Mouse (Mus musculus): ENCODE measurements at regions not wholly inside any gene's neighbourhood (a gene's known extent, or its start where the extent isn't known, plus 50 kb on each side); places are given as distances from the start of the nearest gene placed in this dataset.

DNA sequence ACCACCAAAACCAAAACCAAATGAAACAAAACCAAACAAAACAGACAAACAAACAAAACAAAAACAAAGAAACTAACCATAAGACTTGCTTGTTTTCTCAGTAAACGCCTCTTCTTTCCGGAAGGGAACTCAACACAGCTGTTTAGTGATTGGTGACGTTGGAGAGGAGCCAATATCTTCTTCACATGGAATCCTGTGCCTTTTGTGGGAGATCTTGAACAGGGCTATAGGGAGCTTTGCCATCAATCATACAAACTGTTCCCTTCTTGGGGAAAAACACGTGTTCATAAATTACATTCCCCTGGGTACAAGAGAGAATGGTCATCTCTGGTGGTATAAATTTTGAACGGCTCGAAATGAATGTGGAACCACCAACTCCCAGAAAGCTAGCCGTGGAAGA lies 1426.7 kb downstream of the Slc22a22 start:
- ATAC-seq (replicated peaks; ENCODE audit: low FRiP score, poor library complexity, severe bottlenecking), result no peak

DNA sequence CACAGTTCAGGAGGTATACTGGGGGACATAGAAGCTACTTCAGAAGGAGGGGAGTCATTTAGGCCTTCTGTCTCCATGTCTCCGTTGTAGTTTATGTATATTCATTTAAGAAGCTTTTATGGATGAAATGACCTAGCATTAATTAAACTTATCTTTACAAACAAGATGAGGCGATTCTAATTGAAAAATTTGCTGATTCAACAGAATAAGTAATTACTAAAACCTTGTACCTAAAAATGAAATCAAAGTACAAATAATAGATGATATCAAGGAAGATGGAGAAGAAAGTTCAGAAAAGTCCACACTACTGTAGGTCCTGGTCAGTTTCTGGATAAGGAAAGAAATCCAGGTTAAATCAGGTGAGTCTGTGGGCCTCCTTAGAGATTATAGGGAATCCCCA lies 1429.6 kb downstream of the Slc22a22 start:
- ATAC-seq (replicated peaks; ENCODE audit: low FRiP score, poor library complexity, severe bottlenecking), result no peak

DNA sequence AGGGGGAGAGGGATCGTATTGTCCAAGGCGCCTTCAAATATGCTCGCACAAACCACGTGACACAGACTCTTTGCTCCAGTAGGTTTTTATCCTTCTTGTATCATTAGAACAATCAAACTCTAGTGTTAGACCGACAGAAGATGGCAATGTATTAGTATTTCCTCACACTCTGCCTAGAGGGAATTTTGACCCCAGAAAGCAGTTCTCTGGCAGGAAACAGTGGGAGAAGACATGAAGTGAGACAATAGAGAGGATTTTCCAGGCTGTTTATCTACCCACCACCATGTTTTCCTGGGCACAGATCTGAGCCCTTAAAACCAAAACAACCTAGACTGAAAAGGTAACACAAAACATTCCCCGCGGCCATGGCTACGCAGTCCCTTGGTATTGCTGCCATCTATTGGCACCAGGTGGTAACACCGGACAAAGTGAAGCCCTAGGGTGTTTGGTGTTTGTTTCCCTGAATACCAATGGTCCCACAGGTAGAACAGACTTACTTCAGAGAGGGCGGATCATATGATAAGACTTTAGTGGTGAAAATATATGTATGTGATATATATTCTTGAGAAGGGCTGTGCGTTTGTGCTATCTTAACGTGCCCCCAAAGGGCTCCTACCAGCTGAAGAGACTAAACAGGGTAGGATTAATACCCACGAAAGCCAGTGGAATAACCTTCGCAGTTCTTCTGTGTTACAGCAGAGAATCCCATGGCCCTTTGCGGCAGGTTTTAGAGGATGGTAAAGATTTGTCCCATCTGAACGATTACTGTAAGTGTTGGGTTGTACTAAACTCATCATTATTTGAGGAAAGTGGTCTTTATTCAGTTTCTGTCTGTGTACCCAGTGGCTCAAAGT lies 1430.5 kb downstream of the Slc22a22 start:
- ATAC-seq (replicated peaks; ENCODE audit: low FRiP score, poor library complexity, severe bottlenecking), result no peak

- no peak for ATAC-seq (replicated peaks; ENCODE audit: low FRiP score, poor library complexity, severe bottlenecking)
Observed at GRCm38 (mm10) chr15:56045510-56046245, 1431.7 kb downstream of the Slc22a22 start.

DNA sequence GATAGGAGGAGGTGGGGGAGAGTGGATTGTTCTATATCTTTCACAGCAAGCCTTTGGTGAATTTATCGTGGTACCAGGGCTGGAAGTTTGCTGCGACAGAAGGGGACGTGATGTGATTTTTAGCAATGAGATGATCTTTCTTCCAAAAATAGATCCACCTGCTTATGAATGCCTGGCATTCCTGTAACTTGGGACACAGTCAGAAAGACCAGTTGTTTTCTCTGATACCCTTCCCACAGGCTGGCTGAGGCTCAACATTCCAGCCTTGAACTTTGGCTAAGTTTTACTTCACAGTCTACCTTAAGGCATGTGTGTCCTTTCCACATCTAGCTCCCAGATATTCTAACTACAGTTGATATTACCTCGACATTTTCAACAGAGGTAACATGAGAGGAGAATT lies 1434.1 kb downstream of the Slc22a22 start:
- ATAC-seq (replicated peaks; ENCODE audit: low FRiP score, poor library complexity, severe bottlenecking), result no peak

GRCm38 (mm10) chr15:56042449-56042848 lies 1435.0 kb downstream of the Slc22a22 start:
- no peak for ATAC-seq (replicated peaks; ENCODE audit: low FRiP score, poor library complexity, severe bottlenecking)

- no peak for ATAC-seq (replicated peaks; ENCODE audit: low FRiP score, poor library complexity, severe bottlenecking)
Observed at GRCm38 (mm10) chr15:56030007-56030406, 1447.4 kb downstream of the Slc22a22 start.

- no peak for ATAC-seq (replicated peaks; ENCODE audit: low FRiP score, poor library complexity, severe bottlenecking)
Observed at GRCm38 (mm10) chr15:56027197-56027818, 1450.1 kb downstream of the Slc22a22 start.

GRCm38 (mm10) chr15:56024705-56025104 lies 1452.7 kb downstream of the Slc22a22 start:
- no peak for ATAC-seq (replicated peaks; ENCODE audit: low FRiP score, poor library complexity, severe bottlenecking)

GRCm38 (mm10) chr15:56023862-56024484 lies 1453.5 kb downstream of the Slc22a22 start:
- ATAC-seq (replicated peaks; ENCODE audit: low FRiP score, poor library complexity, severe bottlenecking), result no peak

- ATAC-seq (replicated peaks; ENCODE audit: low FRiP score, poor library complexity, severe bottlenecking), result no peak
Observed at GRCm38 (mm10) chr15:56022315-56022714, 1455.1 kb downstream of the Slc22a22 start.

GRCm38 (mm10) chr15:56018141-56018540 lies 1459.3 kb downstream of the Slc22a22 start:
- no peak for ATAC-seq (replicated peaks; ENCODE audit: low FRiP score, poor library complexity, severe bottlenecking)

DNA sequence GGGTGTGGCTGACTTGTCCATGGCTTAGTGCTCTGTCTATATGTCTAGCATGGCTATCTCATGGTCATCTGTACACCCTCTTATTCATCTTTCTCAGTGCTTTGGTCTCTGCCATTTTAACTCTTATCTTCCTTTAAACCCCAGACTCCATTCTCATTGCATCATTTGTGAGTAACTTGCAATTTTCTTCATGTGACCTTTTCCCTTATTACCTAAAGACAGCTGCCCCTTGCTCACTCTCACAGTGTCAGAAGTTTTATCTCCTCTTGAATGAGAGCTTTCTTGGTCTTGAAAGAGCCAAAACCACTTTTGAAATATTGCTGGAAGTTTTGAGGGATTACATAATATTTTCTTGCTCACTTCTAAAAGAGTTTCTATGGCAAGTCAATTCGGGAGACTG lies 1459.9 kb downstream of the Slc22a22 start:
- ATAC-seq (replicated peaks; ENCODE audit: low FRiP score, poor library complexity, severe bottlenecking), result no peak

DNA sequence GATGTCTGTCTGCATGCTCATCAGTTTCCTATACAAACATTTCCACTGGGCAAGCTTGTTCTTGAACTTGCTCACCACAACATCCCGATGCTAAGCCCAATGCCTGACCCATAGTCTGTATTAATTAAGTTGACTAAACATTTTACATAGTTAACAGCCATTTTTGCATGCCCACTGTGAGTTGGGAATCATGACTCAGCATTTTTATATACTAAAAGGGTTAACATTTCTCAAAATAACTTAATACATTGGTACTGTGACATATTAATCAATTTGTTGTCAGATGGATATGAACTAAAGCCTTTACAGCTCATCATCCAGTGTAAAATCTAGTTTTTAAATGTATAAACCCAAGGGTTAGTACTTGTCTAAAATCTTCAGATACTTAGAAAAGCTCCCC lies 1461.4 kb downstream of the Slc22a22 start:
- ATAC-seq (replicated peaks; ENCODE audit: low FRiP score, poor library complexity, severe bottlenecking), result no peak

DNA sequence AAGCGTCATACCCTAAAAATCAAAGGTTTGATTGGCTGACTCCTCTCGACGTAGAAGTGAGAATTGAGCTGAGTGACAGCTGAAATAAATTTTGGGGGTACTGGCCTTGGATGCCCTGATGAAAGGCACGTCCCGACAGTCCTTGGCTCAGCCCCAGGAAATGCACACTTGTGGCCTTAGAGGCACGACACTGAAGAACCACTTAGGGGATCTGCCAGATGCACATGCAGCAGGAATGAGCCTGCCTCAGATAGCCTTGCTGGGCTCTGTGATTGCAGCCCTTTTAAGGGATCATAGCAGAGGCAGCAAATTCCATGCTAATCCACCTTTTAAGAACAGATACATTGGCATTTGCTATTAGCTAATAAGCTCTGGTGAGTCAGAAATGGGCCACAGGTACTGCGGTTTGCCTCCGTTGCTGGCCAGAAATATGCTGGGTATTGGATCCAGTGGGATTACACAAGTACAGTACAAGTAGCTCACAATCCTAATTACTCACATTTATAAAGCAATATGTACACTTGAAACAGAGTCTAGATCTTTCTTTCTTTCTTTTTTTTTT lies 1463.3 kb downstream of the Slc22a22 start:
- ATAC-seq (replicated peaks; ENCODE audit: low FRiP score, poor library complexity, severe bottlenecking), result no peak

DNA sequence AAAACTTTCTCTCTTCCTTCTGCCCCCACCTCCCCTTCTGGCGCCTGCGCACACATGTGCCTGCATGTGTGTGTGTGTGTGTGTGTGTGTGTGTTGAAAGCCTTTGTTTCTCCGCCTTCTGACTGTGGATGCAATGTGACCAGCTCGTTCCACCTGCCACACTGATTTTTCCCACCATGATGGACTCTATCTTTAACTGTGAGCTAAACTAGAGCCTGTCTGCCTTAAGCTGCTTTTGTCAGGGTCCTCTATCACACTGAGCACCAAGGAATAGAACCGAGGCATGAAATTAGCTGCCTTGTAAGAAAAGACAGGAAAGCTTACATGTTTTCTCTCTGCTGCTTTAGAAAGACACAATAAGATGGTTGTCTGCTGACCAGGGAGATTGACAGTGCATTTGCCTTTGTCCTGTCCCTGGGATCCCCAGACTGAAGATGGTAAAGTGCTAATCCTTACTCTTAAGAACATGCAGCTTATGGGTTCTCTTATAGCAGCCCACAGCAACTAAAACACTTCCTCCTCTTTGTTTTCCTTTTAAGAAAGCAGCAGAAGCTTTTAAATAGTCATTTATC lies 1468.7 kb downstream of the Slc22a22 start:
- no peak for ATAC-seq (replicated peaks; ENCODE audit: low FRiP score, poor library complexity, severe bottlenecking)

GRCm38 (mm10) chr15:56007376-56007775 lies 1470.0 kb downstream of the Slc22a22 start:
- no peak for ATAC-seq (replicated peaks; ENCODE audit: low FRiP score, poor library complexity, severe bottlenecking)

DNA sequence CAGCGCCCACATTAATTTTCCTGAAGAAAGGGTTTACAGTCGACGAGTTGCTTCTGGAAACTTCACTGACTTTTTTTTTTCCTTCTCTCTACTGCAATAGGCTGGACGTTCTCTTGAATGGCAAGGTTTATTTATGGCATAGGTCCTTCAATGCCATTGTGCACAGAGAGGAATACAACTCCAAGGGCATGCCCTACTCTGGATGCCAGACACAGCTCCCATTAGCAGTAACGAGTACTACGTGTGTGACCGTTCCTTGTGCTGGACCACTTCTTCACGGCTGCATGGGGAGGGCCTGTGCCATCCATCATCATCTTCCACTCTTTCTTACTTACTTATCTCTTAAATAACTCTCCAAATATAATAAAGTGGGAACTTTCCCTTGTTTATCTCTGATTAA lies 1472.1 kb downstream of the Slc22a22 start:
- ATAC-seq (replicated peaks; ENCODE audit: low FRiP score, poor library complexity, severe bottlenecking), result no peak

GRCm38 (mm10) chr15:56003921-56004320 lies 1473.5 kb downstream of the Slc22a22 start:
- ATAC-seq (replicated peaks; ENCODE audit: low FRiP score, poor library complexity, severe bottlenecking), result no peak

DNA sequence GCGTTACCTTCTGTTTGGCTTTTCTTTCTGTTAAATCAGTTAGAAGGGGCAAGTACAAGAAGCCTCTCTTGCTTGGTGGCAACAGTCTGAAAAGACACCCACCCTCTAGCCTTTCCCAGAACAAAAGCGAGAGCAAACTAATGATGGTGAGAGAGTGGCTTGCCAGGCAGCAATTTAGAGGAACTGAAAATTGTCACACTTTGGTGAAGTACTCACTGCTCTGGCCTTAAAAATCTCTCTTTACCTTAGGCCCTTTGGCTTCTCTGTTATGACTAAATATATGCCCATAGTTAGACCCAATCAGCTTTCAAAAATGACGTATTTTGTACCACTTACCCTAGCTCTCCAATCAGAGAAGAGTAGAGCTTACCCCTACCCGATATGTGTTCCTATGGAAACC lies 1477.8 kb downstream of the Slc22a22 start:
- ATAC-seq (replicated peaks; ENCODE audit: low FRiP score, poor library complexity, severe bottlenecking), result no peak

Measured in erythroid progenitor cell, adult 5-6 weeks (primary cell).